Mouse (Mus musculus): ENCODE data around the gene Ntf3.

DNA sequence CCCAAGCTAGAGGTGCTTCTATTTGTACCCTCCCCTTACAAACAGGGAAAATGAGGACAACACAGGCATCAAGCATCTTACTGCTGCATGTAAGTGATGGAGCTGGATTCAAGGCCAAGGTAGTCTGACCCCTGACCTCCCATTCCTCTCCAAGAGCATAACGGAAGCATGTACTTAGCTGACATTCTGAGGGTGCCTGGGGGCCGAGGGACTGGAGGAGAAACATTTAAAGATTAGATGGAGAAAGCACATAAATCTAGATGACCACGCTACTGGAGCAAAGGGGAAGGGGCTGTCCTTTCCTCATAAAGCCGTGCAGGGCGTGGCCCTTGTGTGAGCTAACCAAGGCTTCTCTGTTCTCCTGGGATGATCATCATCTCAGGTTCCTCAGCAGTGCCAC lies 23.1 kb downstream of the Ntf3 start:
- TF ChIP-seq POLR2A (IDR thresholded peaks at IDR 0.05; ENCODE audit: borderline replicate concordance, insufficient read depth, low read length) (no peak), CTCF (IDR thresholded peaks at IDR 0.05; ENCODE audit: borderline replicate concordance, insufficient read depth, low read depth, low read length) (no peak)
